Mouse (Mus musculus) myocyte (in vitro differentiated cells): ENCODE data around the gene Gata1.

Experiments used
- MAX ChIP-seq: IDR thresholded peaks from one replicate; pipeline ENCODE4 v1.6.1; 2011; ENCODE audit warnings: low read depth, mild to moderate bottlenecking, control low read depth
- MYOD1 ChIP-seq, 3 experiments: IDR thresholded peaks; one replicate each; pipeline ENCODE4 v1.6.1; 2011; ENCODE audit warnings: control low read depth in 2 of 3, low read depth in 2 of 3, mild to moderate bottlenecking in 2 of 3, moderate library complexity in 1 of 3; ENCODE audit not compliant: insufficient read length in 2 of 3, control insufficient read depth in 1 of 3
- POLR2A ChIP-seq: IDR thresholded peaks from one replicate; pipeline ENCODE4 v1.6.1; 2011; ENCODE audit warnings: low read depth, mild to moderate bottlenecking, control low read depth, moderate library complexity; ENCODE audit not compliant: insufficient read length
- REST ChIP-seq: IDR thresholded peaks from one replicate; pipeline ENCODE4 v1.6.1; 2011; ENCODE audit warnings: mild to moderate bottlenecking, control low read depth, moderate library complexity; ENCODE audit not compliant: insufficient read depth, insufficient read length
- TCF12 ChIP-seq: IDR thresholded peaks from one replicate; pipeline ENCODE4 v1.6.1; 2011; ENCODE audit warnings: mild to moderate bottlenecking, control low read depth; ENCODE audit not compliant: poor library complexity, insufficient read depth, severe bottlenecking

- TF ChIP-seq TCF12: no peak
- TF ChIP-seq MAX: no peak
- TF ChIP-seq MYOD1 (IDR thresholded peaks at IDR 0.05; ENCODE audit: control insufficient read depth in 1 of 3, insufficient read length in 2 of 3, low read depth in 2 of 3): no peak
- no peak for TF ChIP-seq POLR2A
- no peak for TF ChIP-seq REST
Measured at GRCm38 (mm10) chrX:8017142-8017541, 39.3 kb upstream of the Gata1 start.
